Mouse (Mus musculus) midbrain, embryonic 13.5 days (tissue): ENCODE results near the gene Krt28. TPM values are rescaled to one million over a fixed set of nuclear protein-coding genes. Genes with fewer than 3 reads are reported as not detected.

Experiments used
- ATAC-seq: fragments of 200-750 bp; cut with Nextera tagmentation; 2 replicates; pipeline ENCODE4 v1.8.0; 2017; ENCODE audit warnings: mild to moderate bottlenecking, moderate TSS enrichment, moderate library complexity
- H3K27ac ChIP-seq: fragments of 300-500 bp; sonication (generic); 2 replicates; pipeline ENCODE4 v1.5.1; 2015; ENCODE audit warnings: inconsistent platforms, mild to moderate bottlenecking, moderate library complexity
- H3K27me3 ChIP-seq: fragments of 300-500 bp; sonication (generic); 2 replicates; pipeline ENCODE4 v1.6.1; 2015; ENCODE audit warnings: mild to moderate bottlenecking, inconsistent platforms
- H3K36me3 ChIP-seq: fragments of 300-500 bp; sonication (generic); 2 replicates; pipeline ENCODE4 v1.6.1; 2015; ENCODE audit warnings: mild to moderate bottlenecking, inconsistent platforms
- H3K4me1 ChIP-seq: fragments of 300-500 bp; sonication (generic); replicated peaks from 2 replicates; pipeline ENCODE4 v1.6.1; 2015; ENCODE audit warnings: inconsistent platforms
- H3K4me2 ChIP-seq: fragments of 300-500 bp; sonication (generic); replicated peaks from 2 replicates; pipeline ENCODE4 v1.6.1; 2015; ENCODE audit warnings: moderate library complexity, mild to moderate bottlenecking, inconsistent platforms
- H3K4me3 ChIP-seq: fragments of 300-500 bp; sonication (generic); replicated peaks from 2 replicates; pipeline ENCODE4 v1.5.1; 2015; ENCODE audit warnings: mild to moderate bottlenecking, inconsistent platforms
- H3K9ac ChIP-seq: fragments of 300-500 bp; sonication (generic); replicated peaks from 2 replicates; pipeline ENCODE4 v1.6.1; 2015; ENCODE audit warnings: mild to moderate bottlenecking, inconsistent platforms
- H3K9me3 ChIP-seq: fragments of 300-500 bp; sonication (generic); 2 replicates; pipeline ENCODE4 v1.6.1; 2016; ENCODE audit warnings: mild to moderate bottlenecking, inconsistent platforms
- WGBS: fragments of 180-500 bp; shearing (Covaris S2); methylation state at CpG from one replicate; pipeline ENCODE4 v1.1.7; 2015; 5-methylcytosine and 5-hydroxymethylcytosine counted together
- polyA plus RNA-seq: library from polyadenylated mRNA; unstranded; fragments of >200 nt; fragmentation: Nextera tagmentation; extraction: Ambion mirVana; gene quantifications from 2 replicates; pipeline ENCODE4 v1.2.1, GENCODE M21; 2015

Krt28 gene
- polyA plus RNA-seq, 1 experiment from 2014 or later, result 0.22 TPM

GRCm38 (mm10) chr11:99361423-99361822, 13.3 kb downstream of the Krt28 start:
- Histone ChIP-seq H3K4me1 (no peaks in the 10 kb centered on the region), H3K27me3 (no peaks in the 10 kb centered on the region), H3K4me2 (no peak overlapping the region), H3K9me3 (no peaks in the 10 kb centered on the region), H3K9ac (no peak overlapping the region), H3K27ac (no peak overlapping the region), H3K4me3 (no peak overlapping the region), H3K36me3 (no peaks in the 10 kb centered on the region)
- ATAC-seq, result no peak
- WGBS, result 94% methylated on average over 8 of the region's 8 CpGs

GRCm38 (mm10) chr11:99351004-99351403, 23.7 kb downstream of the Krt28 start, which contains the start of gene Krt27:
Gene Krt27 (minus strand): TSS chr11:99351104.
- ATAC-seq, result no peak
- no peaks in the 10 kb centered on the region for H3K9me3 ChIP-seq
- no peaks in the 10 kb centered on the region for H3K4me1 ChIP-seq
- no peak within 1 kb of the TSS for H3K4me3 ChIP-seq
- H3K4me2 ChIP-seq, result no peak within 1 kb of the TSS
- no peak within 1 kb of the TSS for H3K27ac ChIP-seq
- H3K27me3 ChIP-seq, result no peaks in the 10 kb centered on the region
- no peaks in the 10 kb centered on the region for H3K36me3 ChIP-seq
- H3K9ac ChIP-seq, result no peak within 1 kb of the TSS
- WGBS, result 83% methylated on average over 12 of the region's 12 CpGs

- Histone ChIP-seq H3K36me3 (no peaks in the 10 kb centered on the region), H3K9me3 (no peaks in the 10 kb centered on the region), H3K27me3 (no peaks in the 10 kb centered on the region), H3K4me1 (peaks cover 6% of the 10 kb centered on the region), H3K4me2 (no peak overlapping the region), H3K4me3 (no peak overlapping the region), H3K9ac (no peak overlapping the region), H3K27ac (peak overlapping the region; percentile 37; the same call in 1 of the 2 replicates)
- peak; percentile 45; the same call in 1 of the 2 replicates for ATAC-seq
- WGBS, result 19% methylated on average over 11 of the region's 11 CpGs
These were observed 35.3 kb downstream of the Krt28 start for GRCm38 (mm10) chr11:99339299-99339847.

GRCm38 (mm10) chr11:99337866-99338265, 36.8 kb downstream of the Krt28 start, which contains the start of gene Krt26:
Gene Krt26 (minus strand): TSS chr11:99337966.
- ATAC-seq, result no peak
- 97% methylated on average over 11 of the region's 11 CpGs for WGBS
- H3K4me2 ChIP-seq, result no peak within 1 kb of the TSS

GRCm38 (mm10) chr11:99333426-99333825, 41.3 kb downstream of the Krt28 start:
- H3K27ac ChIP-seq, result no peak overlapping the region
- H3K9me3 ChIP-seq, result no peaks in the 10 kb centered on the region
- no peak overlapping the region for H3K4me3 ChIP-seq
- no peak for ATAC-seq
- no peak overlapping the region for H3K4me2 ChIP-seq
- H3K9ac ChIP-seq, result no peak overlapping the region
- WGBS, result 38% methylated on average over 13 of the region's 13 CpGs
- no peaks in the 10 kb centered on the region for H3K4me1 ChIP-seq
- no peaks in the 10 kb centered on the region for H3K36me3 ChIP-seq
- H3K27me3 ChIP-seq, result no peaks in the 10 kb centered on the region

More at GRCm38 (mm10) chr11:99337866-99338265, 36.8 kb downstream of the Krt28 start, which contains the start of gene Krt26:
- Histone ChIP-seq H3K9me3 (no peaks in the 10 kb centered on the region), H3K36me3 (no peaks in the 10 kb centered on the region), H3K4me3 (no peak within 1 kb of the TSS), H3K27ac (no peak within 1 kb of the TSS), H3K27me3 (no peaks in the 10 kb centered on the region), H3K9ac (no peak within 1 kb of the TSS), H3K4me1 (peaks cover 6% of the 10 kb centered on the region)

DNA sequence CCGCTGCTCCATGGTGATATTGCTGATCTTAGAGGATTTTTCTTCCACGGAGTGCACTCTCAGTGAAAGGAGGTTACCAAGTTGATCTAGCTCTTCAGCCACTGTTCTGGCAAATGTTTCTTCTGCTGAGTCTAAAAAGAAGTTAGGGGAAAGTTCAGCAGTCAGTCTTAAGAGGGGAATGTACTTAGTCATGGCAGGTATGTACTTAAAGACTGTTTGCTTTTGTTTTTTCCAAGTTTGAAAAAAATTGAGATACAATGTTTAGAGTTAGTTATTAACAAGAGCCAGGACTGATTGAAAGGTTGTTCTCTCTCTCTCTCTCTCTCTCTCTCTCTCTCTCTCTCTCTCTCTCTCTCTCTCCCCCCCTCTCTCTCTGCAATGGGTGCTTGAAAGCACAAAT, 45.0 kb downstream of the Krt28 start:
- no peaks in the 10 kb centered on the region for H3K4me1 ChIP-seq
- no peaks in the 10 kb centered on the region for H3K36me3 ChIP-seq
- no peak overlapping the region for H3K4me3 ChIP-seq
- 66% methylated on average over 2 of the region's 2 CpGs for WGBS
- no peaks in the 10 kb centered on the region for H3K27me3 ChIP-seq
- H3K9ac ChIP-seq, result no peak overlapping the region
- ATAC-seq, result no peak
- H3K27ac ChIP-seq, result no peak overlapping the region
- H3K9me3 ChIP-seq, result no peaks in the 10 kb centered on the region
- H3K4me2 ChIP-seq, result no peak overlapping the region

DNA sequence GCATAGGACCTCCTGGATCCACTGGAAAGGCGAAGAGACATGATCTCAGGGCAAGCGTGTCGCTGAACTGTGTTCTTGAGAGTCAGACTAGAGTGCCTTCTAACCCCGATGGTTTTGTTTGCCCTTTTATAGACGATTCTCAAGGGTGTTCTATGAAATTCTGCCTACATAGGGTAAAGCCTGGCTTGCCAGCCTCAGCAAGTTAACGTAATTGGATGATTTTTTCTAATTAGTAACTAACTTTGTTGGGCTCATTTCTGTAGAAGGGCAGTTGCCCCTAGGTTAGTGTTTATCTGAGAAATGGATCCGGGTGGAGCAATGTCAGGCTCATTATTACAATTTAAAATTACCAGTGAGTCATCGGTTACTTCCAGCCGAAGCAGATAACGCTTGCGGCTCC, 51.9 kb downstream of the Krt28 start, which contains the start of gene Krt25:
Krt25 (minus strand) TSS at position 101 of the 400 bp plus-strand sequence.
- ATAC-seq, result no peak
- 93% methylated on average over 11 of the region's 11 CpGs for WGBS
- no peak within 1 kb of the TSS for H3K9ac ChIP-seq
- H3K9me3 ChIP-seq, result no peaks in the 10 kb centered on the region
- no peaks in the 10 kb centered on the region for H3K4me1 ChIP-seq
- H3K27ac ChIP-seq, result no peak within 1 kb of the TSS
- no peaks in the 10 kb centered on the region for H3K27me3 ChIP-seq
- H3K4me2 ChIP-seq, result no peak within 1 kb of the TSS
- no peak within 1 kb of the TSS for H3K4me3 ChIP-seq
- H3K36me3 ChIP-seq, result no peaks in the 10 kb centered on the region

- Histone ChIP-seq H3K4me3 (no peak overlapping the region), H3K4me1 (no peaks in the 10 kb centered on the region), H3K9ac (no peak overlapping the region), H3K27me3 (no peaks in the 10 kb centered on the region), H3K4me2 (no peak overlapping the region), H3K27ac (no peak overlapping the region), H3K9me3 (no peaks in the 10 kb centered on the region), H3K36me3 (no peaks in the 10 kb centered on the region)
- ATAC-seq, result no peak
- WGBS, result 89% methylated on average over 14 of the region's 14 CpGs
These were observed 53.6 kb downstream of the Krt28 start for GRCm38 (mm10) chr11:99321094-99321493.

GRCm38 (mm10) chr11:99319127-99319526, 55.6 kb downstream of the Krt28 start:
- Histone ChIP-seq H3K9me3 (no peaks in the 10 kb centered on the region), H3K36me3 (no peaks in the 10 kb centered on the region), H3K9ac (no peak overlapping the region), H3K27me3 (no peaks in the 10 kb centered on the region), H3K4me2 (no peak overlapping the region), H3K4me1 (no peaks in the 10 kb centered on the region), H3K27ac (no peak overlapping the region), H3K4me3 (no peak overlapping the region)
- WGBS, result 81% methylated on average over 9 of the region's 9 CpGs
- ATAC-seq, result no peak

DNA sequence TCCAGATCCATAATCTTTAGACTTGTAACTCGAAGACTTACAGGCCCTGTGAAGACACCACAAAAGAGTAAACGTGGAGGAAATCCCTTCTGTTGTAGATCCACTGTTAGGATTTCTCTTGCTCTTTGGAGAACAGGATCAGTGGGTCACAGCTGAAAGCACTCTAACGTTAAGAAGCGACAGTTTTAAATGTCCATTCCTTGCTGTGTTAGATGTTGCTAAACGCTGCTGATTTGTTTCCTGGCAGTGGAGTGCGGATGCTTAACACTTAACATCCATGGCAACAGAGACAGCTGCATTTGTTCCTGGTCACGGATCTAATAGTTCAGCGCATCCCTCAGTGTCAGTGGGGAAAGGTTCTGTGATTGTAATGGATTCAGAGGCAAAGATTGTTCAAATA, 58.2 kb downstream of the Krt28 start:
- H3K27ac ChIP-seq, result no peak overlapping the region
- no peak overlapping the region for H3K4me3 ChIP-seq
- H3K27me3 ChIP-seq, result no peaks in the 10 kb centered on the region
- H3K36me3 ChIP-seq, result no peaks in the 10 kb centered on the region
- no peaks in the 10 kb centered on the region for H3K9me3 ChIP-seq
- H3K4me1 ChIP-seq, result no peaks in the 10 kb centered on the region
- no peak overlapping the region for H3K4me2 ChIP-seq
- 32% methylated on average over 8 of the region's 8 CpGs for WGBS
- H3K9ac ChIP-seq, result no peak overlapping the region
- ATAC-seq, result no peak

Other genes with a start within 250 kb of the Krt28 start
- not detected in 2 replicates for gene Ccr7, start 219.8 kb downstream of the Krt28 start, polyA plus RNA-seq
- gene Smarce1, start 143.9 kb downstream of the Krt28 start, polyA plus RNA-seq, result 370 and 402 TPM in 2 replicates
- 2.4 TPM in 2 replicates for gene Krt222, start 130.8 kb downstream of the Krt28 start, polyA plus RNA-seq
- not detected in 2 replicates for gene Krt24, start 89.6 kb downstream of the Krt28 start, polyA plus RNA-seq
- gene Krt25, start 52.0 kb downstream of the Krt28 start, polyA plus RNA-seq, result 0.17 TPM in 1 of 2 replicates, not detected in the other
- 0.30 and 0.39 TPM in 2 replicates for gene Krt26, start 36.9 kb downstream of the Krt28 start, polyA plus RNA-seq
- not detected in 2 replicates for gene Krt27, start 23.8 kb downstream of the Krt28 start, polyA plus RNA-seq
- 36.3 and 36.8 TPM in 2 replicates for gene Krt10, start 14.5 kb upstream of the Krt28 start, polyA plus RNA-seq
- 0.13 TPM in 1 of 2 replicates, not detected in the other for gene Krt12, start 47.4 kb upstream of the Krt28 start, polyA plus RNA-seq
- 0.10 TPM in 1 of 2 replicates, not detected in the other for gene Krt20, start 63.2 kb upstream of the Krt28 start, polyA plus RNA-seq
- not detected in 2 replicates for gene Krt23, start 118.2 kb upstream of the Krt28 start, polyA plus RNA-seq
- not detected in 2 replicates for gene Krt39, start 146.4 kb upstream of the Krt28 start, polyA plus RNA-seq
- not detected in 2 replicates for gene Krt40, start 168.3 kb upstream of the Krt28 start, polyA plus RNA-seq
- not detected in 2 replicates for gene Krtap3-3, start 176.0 kb upstream of the Krt28 start, polyA plus RNA-seq
- not detected in 2 replicates for gene Krtap3-2, start 181.9 kb upstream of the Krt28 start, polyA plus RNA-seq
- not detected in 2 replicates for gene Gm11939, start 184.6 kb upstream of the Krt28 start, polyA plus RNA-seq
- not detected in 2 replicates for gene Krtap3-1, start 191.7 kb upstream of the Krt28 start, polyA plus RNA-seq
- not detected in 2 replicates for gene Krtap1-5, start 206.1 kb upstream of the Krt28 start, polyA plus RNA-seq
- gene Krtap1-4, start 208.8 kb upstream of the Krt28 start, polyA plus RNA-seq, result not detected in 2 replicates
- not detected in 2 replicates for gene Krtap1-3, start 216.4 kb upstream of the Krt28 start, polyA plus RNA-seq
- not detected in 2 replicates for gene Krtap9-3, start 223.2 kb upstream of the Krt28 start, polyA plus RNA-seq
- gene Gm11938, start 228.4 kb upstream of the Krt28 start, polyA plus RNA-seq, result not detected in 2 replicates
- not detected in 2 replicates for gene Gm11937, start 235.3 kb upstream of the Krt28 start, polyA plus RNA-seq
- gene Krtap2-4, start 239.9 kb upstream of the Krt28 start, polyA plus RNA-seq, result not detected in 2 replicates
- not detected in 2 replicates for gene Gm11562, start 245.5 kb upstream of the Krt28 start, polyA plus RNA-seq